Mouse (Mus musculus) heart, adult 2 months (tissue): ENCODE data around the gene Ptk7.

ENCODE experiments used
- CTCF ChIP-seq: fragments of 200-600 bp; IDR thresholded peaks from 2 replicates; pipeline ENCODE4 v1.8.1; 2022; ENCODE audit warnings: antibody characterized with exemption, mild to moderate bottlenecking, moderate library complexity
- EP300 ChIP-seq: fragments of 200-500 bp; IDR thresholded peaks from 2 replicates; pipeline ENCODE4 v1.6.1; 2011; ENCODE audit warnings: low read depth, low read length, control low read depth; ENCODE audit not compliant: insufficient read depth
- POLR2A ChIP-seq: fragments of 200-500 bp; IDR thresholded peaks from 2 replicates; pipeline ENCODE4 v1.6.1; 2011; ENCODE audit warnings: mild to moderate bottlenecking, low read depth, low read length, control low read depth; ENCODE audit not compliant: insufficient read depth

DNA sequence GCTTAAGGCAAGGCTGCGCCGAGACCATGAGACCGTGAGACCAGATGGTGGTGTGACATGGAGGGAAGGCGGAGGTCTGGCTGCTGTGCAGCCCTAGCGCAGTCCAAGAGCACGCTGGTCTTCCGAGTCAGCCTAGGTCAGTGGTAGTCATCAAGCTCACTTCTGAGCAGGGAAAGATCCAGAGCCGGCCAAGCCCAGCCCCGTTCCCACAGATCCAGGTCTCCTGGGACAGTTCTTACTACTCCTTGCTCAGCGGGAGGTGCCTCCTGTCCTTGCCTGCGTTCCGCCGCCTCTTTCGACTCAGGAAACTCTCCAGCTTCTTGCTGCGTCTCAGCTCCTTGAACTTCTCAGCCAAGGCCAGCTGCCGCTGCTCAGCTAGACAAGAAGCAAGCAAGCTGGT lies 38.4 kb upstream of the Ptk7 start:
- no peak for TF ChIP-seq POLR2A
- TF ChIP-seq EP300: no peak
- no peak for TF ChIP-seq CTCF
